Mouse (Mus musculus): ENCODE data around the gene Lats2.

GRCm38 (mm10) chr14:57682751-57683150 is 75.4 kb downstream of the Lats2 start:
- TF ChIP-seq CTCF (conservative IDR thresholded peaks at IDR 0.05 in 1 of 2, IDR thresholded peaks at IDR 0.05 in 1 of 2; ENCODE audit: low read depth in 2 of 2, low read length in 2 of 2) (no peak), CHD2 (IDR thresholded peaks at IDR 0.05; ENCODE audit: low read length) (no peak), POLR2A (IDR thresholded peaks at IDR 0.05; ENCODE audit: low read depth, low read length) (no peak), ETS1 (conservative IDR thresholded peaks at IDR 0.05; ENCODE audit: low read depth, low read length) (no peak), USF1 (IDR thresholded peaks at IDR 0.05; ENCODE audit: low read depth, low read length) (no peak), SMC3 (IDR thresholded peaks at IDR 0.05; ENCODE audit: low read depth, low read length) (no peak), JUND (conservative IDR thresholded peaks at IDR 0.05; ENCODE audit: low read depth, low read length) (no peak), MAX (IDR thresholded peaks at IDR 0.05; ENCODE audit: low read length) (no peak), TCF12 (IDR thresholded peaks at IDR 0.05; ENCODE audit: low read depth, low read length) (no peak), BHLHE40 (IDR thresholded peaks at IDR 0.05; ENCODE audit: low read depth, low read length) (no peak), ZC3H11A (IDR thresholded peaks at IDR 0.05; ENCODE audit: low read depth, low read length) (no peak), E2F4 (IDR thresholded peaks at IDR 0.05; ENCODE audit: insufficient replicate concordance, low read depth, low read length) (no peak)

Data from CH12.LX (cell line).